31 mouse cellular contexts compared by ENCODE assay signal in the genomic region with DNA sequence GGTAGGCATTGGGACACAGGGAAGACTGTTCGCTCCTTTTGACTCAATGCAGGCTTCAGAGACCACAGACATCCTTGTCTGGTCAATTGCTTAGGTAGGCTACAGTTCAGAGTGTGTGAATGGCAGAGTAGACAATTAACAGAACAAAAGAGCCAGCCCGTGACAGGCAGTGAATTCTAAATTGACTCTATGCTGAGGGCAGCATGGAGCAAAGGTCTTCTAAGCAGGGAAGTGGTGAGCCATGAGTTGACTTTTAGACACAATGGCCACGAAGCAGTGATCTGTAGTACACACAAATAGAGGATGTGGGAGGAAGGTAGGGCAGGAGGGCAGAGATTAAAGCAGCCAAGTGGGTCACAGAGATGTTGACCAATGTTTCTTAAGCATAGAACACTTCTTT. TPM values are rescaled to one million over a fixed set of nuclear protein-coding genes. Genes with fewer than 3 reads are reported as not detected.
DNase-seq lines count a peak whose midpoint lies in the region; ATAC-seq and TF ChIP-seq lines count a peak whose summit lies in the region.
"Had no signal": no experiment of that assay in that cellular context is flagged by ENCODE, and none has a peak within 500 bp of the region (broad histone marks: within the 10 kb centered on the region; RNA-seq: fewer than 3 reads in every experiment).

No protein-coding gene starts in this region.

- no peaks in the 10 kb centered on the region for H3K4me1 ChIP-seq in kidney, embryonic 14.5 days (ENCODE audit: control insufficient read depth, insufficient read depth, low read length)
- no peaks in the 10 kb centered on the region for H3K4me1 ChIP-seq in kidney, postnatal 0 days (replicated peaks; ENCODE audit: insufficient read depth, low read length)
- H3K4me1 ChIP-seq in stomach, postnatal 0 days (replicated peaks; ENCODE audit: control insufficient read depth, insufficient read depth), result no peaks in the 10 kb centered on the region; the same call in 1 of the 2 replicates
- H3K4me1 ChIP-seq: embryonic facial prominence, embryonic 12.5 days had no signal

- H3K4me3 ChIP-seq in kidney, embryonic 14.5 days (ENCODE audit: low read length), result no peak overlapping the region
- H3K4me3 ChIP-seq in kidney, postnatal 0 days (replicated peaks; ENCODE audit: low read depth, low read length), result no peak overlapping the region
- H3K4me3 ChIP-seq in stomach, postnatal 0 days (ENCODE audit: low read depth, low read length), result no peak overlapping the region
- H3K4me3 ChIP-seq: embryonic facial prominence, embryonic 12.5 days; heart, embryonic 10.5 days; heart, embryonic 15.5 days; hindbrain, embryonic 13.5 days; layer of hippocampus, adult 2 months; limb, embryonic 13.5 days; lung, embryonic 15.5 days; midbrain, embryonic 15.5 days had no signal

- no peak for ATAC-seq in kidney, embryonic 14.5 days (ENCODE audit: low FRiP score, low TSS enrichment)
- no peak; the same call in 1 of the 2 replicates for ATAC-seq in kidney, postnatal 0 days (replicated peaks; ENCODE audit: low FRiP score, low read depth)
- peak; percentile 27; the same call in 1 of the 2 replicates for ATAC-seq in stomach, postnatal 0 days (ENCODE audit: low FRiP score, low TSS enrichment)
- ATAC-seq: CD4-positive, CD25-positive, alpha-beta regulatory T cell, adult 4 months; intestine, embryonic 16.5 days; midbrain, embryonic 15.5 days had no signal

- no peak for TF ChIP-seq CTCF in kidney, postnatal 0 days (IDR thresholded peaks at IDR 0.05; ENCODE audit: low read depth)
- no peak for TF ChIP-seq CTCF in stomach, postnatal 0 days (IDR thresholded peaks at IDR 0.05; ENCODE audit: low read depth)

- H3K9me3 ChIP-seq in kidney, embryonic 14.5 days (ENCODE audit: control insufficient read depth, low read length), result no peaks in the 10 kb centered on the region
- no peaks in the 10 kb centered on the region for H3K9me3 ChIP-seq in kidney, postnatal 0 days (replicated peaks; ENCODE audit: low read length)
- no peaks in the 10 kb centered on the region for H3K9me3 ChIP-seq in stomach, postnatal 0 days (ENCODE audit: control insufficient read depth, low read length)
- H3K9me3 ChIP-seq: embryonic facial prominence, embryonic 12.5 days; heart, embryonic 10.5 days; heart, embryonic 15.5 days; hindbrain, embryonic 13.5 days; limb, embryonic 13.5 days; lung, embryonic 15.5 days; midbrain, embryonic 15.5 days had no signal

- WGBS in kidney, embryonic 14.5 days, result 58% methylated on average over 3 of the region's 3 CpGs
- 55% methylated on average over 3 of the region's 3 CpGs for WGBS in kidney, postnatal 0 days
- WGBS in stomach, postnatal 0 days, result 66% methylated on average over 3 of the region's 3 CpGs

- H3K4me2 ChIP-seq in kidney, embryonic 14.5 days (replicated peaks; ENCODE audit: low read depth, low read length), result no peak overlapping the region
- no peak overlapping the region for H3K4me2 ChIP-seq in kidney, postnatal 0 days (ENCODE audit: low read length)
- no peak overlapping the region for H3K4me2 ChIP-seq in stomach, postnatal 0 days (replicated peaks; ENCODE audit: low read depth)
- H3K4me2 ChIP-seq: embryonic facial prominence, embryonic 12.5 days; heart, embryonic 15.5 days; hindbrain, embryonic 13.5 days; limb, embryonic 13.5 days; liver, embryonic 11.5 days; lung, embryonic 15.5 days; midbrain, embryonic 15.5 days had no signal

- peak; percentile 38 to 55 for DNase-seq in kidney, adult 8-10 months
- peak; percentile 12 for DNase-seq in R1 (ENCODE audit: low read depth, low spot score)
- peak; percentile 13 for DNase-seq in kidney, postnatal 0 days (ENCODE audit: low spot score)
- no peak for DNase-seq in stomach, postnatal 0 days (ENCODE audit: low spot score)
- no peak for DNase-seq in spleen, postnatal 4 days (ENCODE audit: low spot score in 2 of 2)
- no peak for DNase-seq in cerebellum, postnatal 14 days
- DNase-seq: adrenal gland, postnatal 10 days; cerebellum, adult 11 months; cerebellum, adult 9-10 months; embryo, embryonic 11 days; gastrocnemius, postnatal 25 days; heart, adult 11 months; heart, postnatal 36 days; lung, postnatal 36 days; right cerebral cortex, postnatal 25 days; spleen, adult 18-20 months; thymus, adult 2 months; thymus, postnatal 36 days had no signal

- no peaks in the 10 kb centered on the region for H3K27me3 ChIP-seq in kidney, embryonic 14.5 days (ENCODE audit: control insufficient read depth, insufficient read depth, low read length)
- H3K27me3 ChIP-seq in kidney, postnatal 0 days (ENCODE audit: insufficient read depth, low read length), result no peaks in the 10 kb centered on the region
- no peaks in the 10 kb centered on the region for H3K27me3 ChIP-seq in stomach, postnatal 0 days (ENCODE audit: control insufficient read depth, insufficient read depth, low read length)
- H3K27me3 ChIP-seq: embryonic facial prominence, embryonic 12.5 days; hindbrain, embryonic 13.5 days; limb, embryonic 13.5 days; lung, embryonic 15.5 days; midbrain, embryonic 15.5 days had no signal

- H3K27ac ChIP-seq in kidney, embryonic 14.5 days (ENCODE audit: low read depth, low read length), result no peak overlapping the region
- no peak overlapping the region for H3K27ac ChIP-seq in kidney, postnatal 0 days
- no peak overlapping the region for H3K27ac ChIP-seq in stomach, postnatal 0 days (replicated peaks)
- H3K27ac ChIP-seq: embryonic facial prominence, embryonic 12.5 days; heart, embryonic 10.5 days; heart, embryonic 15.5 days; hindbrain, embryonic 13.5 days; layer of hippocampus, adult 2 months; limb, embryonic 13.5 days; lung, embryonic 15.5 days; midbrain, embryonic 15.5 days had no signal

- TF ChIP-seq EP300 in stomach, postnatal 0 days (optimal IDR thresholded peaks at IDR 0.05), result no peak

- H3K36me3 ChIP-seq in kidney, embryonic 14.5 days (ENCODE audit: control insufficient read depth, insufficient read depth, low read length), result no peaks in the 10 kb centered on the region
- no peaks in the 10 kb centered on the region for H3K36me3 ChIP-seq in kidney, postnatal 0 days (ENCODE audit: insufficient read depth, low read length)
- H3K36me3 ChIP-seq in stomach, postnatal 0 days (ENCODE audit: control insufficient read depth, insufficient read depth, low read length), result no peaks in the 10 kb centered on the region
- H3K36me3 ChIP-seq: embryonic facial prominence, embryonic 12.5 days; heart, embryonic 10.5 days; heart, embryonic 15.5 days; hindbrain, embryonic 13.5 days; limb, embryonic 13.5 days; lung, embryonic 15.5 days; midbrain, embryonic 15.5 days had no signal

- no peak overlapping the region for H3K9ac ChIP-seq in kidney, embryonic 14.5 days (ENCODE audit: low read depth, low read length)
- no peak overlapping the region for H3K9ac ChIP-seq in kidney, postnatal 0 days (ENCODE audit: low read depth, low read length)
- H3K9ac ChIP-seq in stomach, postnatal 0 days (ENCODE audit: low read length), result no peak overlapping the region
- H3K9ac ChIP-seq: embryonic facial prominence, embryonic 12.5 days; heart, embryonic 15.5 days; hindbrain, embryonic 13.5 days; limb, embryonic 13.5 days; lung, embryonic 15.5 days; midbrain, embryonic 15.5 days had no signal

RNA-seq across cellular contexts. Expression of a gene that starts 16.4 kb away (rescaled TPM):
- polyA plus RNA-seq in kidney, embryonic 14.5 days (2014; fragmentation: Nextera tagmentation; extraction: Ambion mirVana), result 0.94 and 1.2 TPM in 2 replicates
- polyA plus RNA-seq in kidney, postnatal 0 days (2015; fragmentation: Nextera tagmentation; extraction: Ambion mirVana), result 1.7 and 1.8 TPM in 2 replicates
- 3.4 and 4.7 TPM in 2 replicates for polyA plus RNA-seq in stomach, postnatal 0 days (2015; fragmentation: Nextera tagmentation; extraction: Ambion mirVana)
- polyA plus RNA-seq: heart, embryonic 10.5 days; liver, embryonic 11.5 days; liver, embryonic 16.5 days had no signal

Comparison
In these comparisons a context has a peak if more than half of its experiments do, and no peak if none do; other contexts are left out.
1. DNase-seq: peak in kidney, adult 8-10 months (2 of 2), R1 (single experiment) and kidney, postnatal 0 days (single experiment); none in stomach, postnatal 0 days (single experiment), spleen, postnatal 4 days (0 of 2) and cerebellum, postnatal 14 days (0 of 2).